Mouse (Mus musculus): ENCODE measurements around the gene Rnf115.

Rnf115 gene

DNA sequence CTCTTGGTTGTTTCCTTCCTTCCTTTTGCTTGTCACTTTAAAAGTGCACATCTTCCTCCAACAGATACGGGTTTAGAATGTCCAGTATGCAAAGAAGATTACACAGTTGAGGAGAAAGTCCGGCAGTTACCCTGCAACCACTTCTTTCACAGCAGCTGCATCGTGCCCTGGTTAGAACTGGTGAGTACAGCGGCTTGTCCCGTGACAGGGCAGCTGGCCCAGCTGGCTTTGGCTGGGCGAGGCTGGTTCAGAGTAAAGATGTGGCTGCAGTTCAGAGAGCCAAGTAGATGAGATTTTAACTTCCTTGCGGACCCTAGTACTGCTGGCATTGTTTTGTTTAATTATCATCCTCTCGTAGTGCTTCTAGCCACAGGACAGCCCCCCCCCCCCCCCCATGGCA, 61.0 kb downstream of the Rnf115 start:
- DNase-seq: no peak

DNA sequence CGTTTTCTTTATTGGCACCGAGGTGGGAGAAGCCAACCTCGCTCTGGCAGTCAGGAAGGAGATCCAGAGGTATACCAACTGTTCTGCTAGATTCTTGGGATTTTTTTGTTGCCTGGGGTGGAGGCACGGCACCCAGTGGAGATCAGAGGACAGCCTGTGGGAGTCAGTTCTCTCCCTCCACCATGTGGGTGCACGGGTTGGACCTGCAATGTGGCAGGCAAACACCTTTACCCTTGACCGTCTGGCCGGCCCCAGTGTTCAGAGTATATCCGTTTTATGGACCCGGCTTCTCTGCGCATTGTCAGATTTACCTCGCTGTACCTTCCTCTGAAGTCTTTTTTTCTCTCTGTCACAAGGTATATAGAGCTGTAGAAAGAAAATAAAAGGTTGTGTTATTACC, 72.8 kb downstream of the Rnf115 start:
- DNase-seq: no peak

DNA sequence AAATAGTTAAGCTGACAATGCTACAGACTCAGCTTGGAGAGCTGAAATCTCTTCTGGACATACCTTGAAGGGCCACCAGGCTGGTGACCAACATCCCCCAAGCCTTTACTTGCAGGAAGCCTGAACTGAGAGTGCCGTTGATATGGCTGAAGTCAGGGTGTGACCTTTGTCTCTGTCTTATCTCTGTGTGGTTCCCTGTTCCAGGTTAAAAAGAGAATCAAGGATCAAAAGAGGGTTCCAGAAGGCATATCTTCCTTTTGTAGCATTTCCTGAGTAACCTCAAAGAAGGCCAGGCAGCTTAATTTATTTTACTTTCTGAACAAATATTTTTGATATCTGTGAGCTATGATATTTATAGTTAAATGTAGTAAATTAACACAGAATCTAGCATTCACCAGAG, 74.8 kb downstream of the Rnf115 start:
- no peak for DNase-seq

DNA sequence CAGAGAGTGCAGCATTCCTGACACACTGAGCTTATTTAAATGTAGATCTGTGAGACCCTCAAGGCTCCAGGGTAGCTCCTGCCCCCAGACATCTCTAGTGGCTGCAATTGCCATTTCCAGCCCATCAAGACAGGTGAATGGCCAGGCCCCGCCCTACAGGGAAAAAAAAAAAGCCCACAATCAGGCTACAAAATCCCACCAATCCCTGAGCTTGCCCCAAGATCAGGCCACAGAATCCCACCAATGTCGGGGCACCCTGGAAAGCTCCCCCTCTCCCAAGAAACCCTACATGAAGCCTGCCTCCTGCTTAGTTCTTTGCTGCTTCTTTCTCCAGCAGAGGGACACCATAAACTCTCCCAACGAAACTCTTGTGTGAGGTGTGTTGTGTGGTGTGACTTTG, 80.7 kb downstream of the Rnf115 start:
- no peak for DNase-seq

DNA sequence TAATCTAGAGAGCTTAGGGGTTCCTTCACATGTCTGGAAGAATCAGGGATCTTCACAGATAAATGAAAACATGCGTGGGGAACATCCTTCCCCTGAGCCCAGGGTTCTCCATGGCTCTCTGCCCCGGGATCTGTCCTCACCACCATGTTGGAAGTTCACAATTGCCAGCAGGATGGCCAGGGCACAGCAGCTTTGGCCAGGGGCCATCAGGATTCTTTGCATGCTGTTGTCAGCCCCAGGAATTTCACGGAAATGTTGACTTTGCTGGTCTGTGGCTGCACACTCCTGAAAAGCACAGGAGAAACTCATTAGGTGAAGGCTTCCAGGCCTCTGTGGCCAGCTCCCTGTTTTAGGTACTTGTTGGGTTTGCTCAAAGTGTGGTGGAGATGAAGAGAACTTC, 81.2 kb downstream of the Rnf115 start:
- no peak for DNase-seq

DNA sequence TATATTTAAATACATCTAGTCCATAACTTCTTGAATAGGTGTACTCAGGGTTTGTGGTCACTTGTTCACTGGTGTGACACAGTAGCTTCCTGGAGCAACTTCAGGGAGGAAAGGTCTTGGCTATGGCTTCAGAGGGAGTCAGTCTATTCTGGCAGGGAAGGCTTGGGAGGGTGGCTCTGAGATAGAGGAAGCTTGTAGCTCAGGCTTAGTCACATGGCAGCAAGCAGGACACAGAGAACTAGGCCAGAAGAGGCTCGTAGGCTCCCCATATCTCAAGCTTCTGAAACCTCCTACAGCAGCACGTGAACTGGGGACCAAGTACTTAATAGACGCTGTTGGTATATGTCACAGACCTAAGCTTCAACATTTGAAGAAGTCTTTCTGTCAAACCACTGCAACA, 83.8 kb downstream of the Rnf115 start:
- DNase-seq: no peak

DNA sequence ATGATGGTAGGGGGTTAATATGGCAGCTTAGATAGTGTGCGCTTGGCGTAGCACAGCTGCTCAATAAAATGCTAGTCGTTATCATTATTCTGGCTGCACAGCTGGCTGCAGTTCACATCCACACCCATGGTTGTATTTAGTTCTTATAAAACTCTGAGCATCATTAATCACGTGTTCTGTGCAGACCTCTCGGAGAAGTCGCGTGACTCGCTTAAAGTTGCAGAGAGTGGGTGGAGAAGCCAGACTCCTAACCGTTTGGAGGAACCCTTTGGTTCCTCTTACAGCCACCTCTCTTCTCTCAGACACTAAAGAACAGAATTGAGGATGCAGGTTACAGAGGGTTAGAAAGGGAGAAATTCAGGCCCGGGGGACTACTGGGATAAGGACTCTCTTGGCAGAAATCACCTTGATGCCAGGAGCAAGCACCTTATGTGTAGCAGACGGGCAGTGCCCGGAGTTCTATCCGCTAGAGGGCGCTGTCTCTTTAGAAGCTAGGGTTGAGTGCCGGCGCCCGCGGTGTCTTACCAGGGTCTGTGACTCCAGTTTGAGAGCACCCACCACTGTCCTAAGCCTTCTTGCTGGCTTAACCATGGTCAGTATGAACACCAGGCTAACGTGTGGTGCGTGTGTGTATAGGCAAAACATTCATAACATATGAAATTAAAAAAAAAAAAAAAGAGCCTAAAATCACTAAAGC, 85.1 kb downstream of the Rnf115 start:
- peak; percentile 53 for DNase-seq

DNA sequence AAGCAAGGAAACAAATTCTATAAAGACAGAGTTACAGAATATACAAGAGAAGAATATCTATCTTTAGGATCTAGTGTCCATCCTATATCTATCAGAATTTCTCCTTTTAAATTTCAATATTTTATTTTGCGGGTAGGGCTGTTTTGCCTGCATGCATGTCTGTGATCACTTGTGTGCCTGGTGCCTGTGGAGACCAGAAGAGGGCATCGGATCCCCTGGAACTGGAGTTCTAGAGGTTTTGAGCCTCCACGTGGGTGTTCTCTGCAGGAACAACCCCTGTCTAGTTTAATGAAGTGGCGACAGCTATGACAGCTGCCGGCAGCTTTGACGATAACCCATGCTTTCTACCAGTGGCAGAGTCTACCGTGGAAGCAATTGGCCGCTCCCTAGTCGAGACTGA, 85.6 kb downstream of the Rnf115 start:
- DNase-seq: peak; percentile 5

DNA sequence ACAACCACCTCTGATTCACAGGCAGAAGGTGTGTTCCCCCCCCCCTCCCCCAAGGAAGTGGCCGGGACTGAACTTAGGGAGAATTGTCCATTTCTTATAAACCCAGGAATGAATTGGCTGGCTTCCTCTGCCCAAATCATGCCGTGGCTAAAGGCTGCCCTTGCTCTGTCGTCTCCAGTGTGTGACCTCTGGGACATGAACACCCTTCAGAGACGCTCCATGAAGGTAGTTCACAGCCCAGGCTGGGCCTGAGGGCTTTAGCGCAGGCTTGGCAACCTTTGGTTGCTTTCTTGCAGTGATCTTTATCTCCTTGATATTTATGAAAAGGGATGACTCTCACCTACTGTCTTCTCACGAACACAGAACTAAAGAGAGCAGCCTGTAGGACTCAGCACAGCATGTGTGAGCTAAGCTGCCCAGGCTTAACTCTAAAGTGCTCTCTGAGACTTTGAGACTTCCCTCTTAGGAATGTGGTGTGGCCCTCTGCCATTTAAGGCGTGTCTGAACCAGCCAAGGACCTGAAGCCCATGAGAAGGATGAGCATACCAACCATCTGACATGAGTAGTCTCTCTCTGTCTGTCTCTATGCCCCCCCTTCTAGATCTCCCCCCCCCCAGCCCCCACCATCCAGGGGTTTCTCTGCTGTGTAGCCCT, 86.3 kb downstream of the Rnf115 start:
- DNase-seq: no peak

DNA sequence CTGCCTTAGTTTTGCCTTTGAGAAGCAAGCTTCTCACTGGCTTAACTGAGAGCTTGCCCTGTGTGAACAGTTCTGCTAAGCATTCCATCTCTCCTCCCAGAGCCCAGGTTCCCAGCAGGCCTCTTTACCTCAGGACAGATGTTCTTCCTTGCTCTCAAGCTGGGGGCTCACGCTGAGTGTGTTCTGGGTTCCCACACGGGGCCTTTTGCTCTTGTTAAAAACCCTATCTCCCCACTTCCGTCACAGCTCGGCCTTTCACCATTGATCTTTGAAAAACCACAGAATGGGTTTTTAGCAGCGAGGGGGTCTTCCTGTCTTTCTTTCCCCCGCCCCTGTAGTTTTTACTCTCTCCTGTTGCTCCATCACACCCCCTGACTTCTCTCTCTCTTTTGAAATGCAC, 86.9 kb downstream of the Rnf115 start:
- no peak for DNase-seq

DNA sequence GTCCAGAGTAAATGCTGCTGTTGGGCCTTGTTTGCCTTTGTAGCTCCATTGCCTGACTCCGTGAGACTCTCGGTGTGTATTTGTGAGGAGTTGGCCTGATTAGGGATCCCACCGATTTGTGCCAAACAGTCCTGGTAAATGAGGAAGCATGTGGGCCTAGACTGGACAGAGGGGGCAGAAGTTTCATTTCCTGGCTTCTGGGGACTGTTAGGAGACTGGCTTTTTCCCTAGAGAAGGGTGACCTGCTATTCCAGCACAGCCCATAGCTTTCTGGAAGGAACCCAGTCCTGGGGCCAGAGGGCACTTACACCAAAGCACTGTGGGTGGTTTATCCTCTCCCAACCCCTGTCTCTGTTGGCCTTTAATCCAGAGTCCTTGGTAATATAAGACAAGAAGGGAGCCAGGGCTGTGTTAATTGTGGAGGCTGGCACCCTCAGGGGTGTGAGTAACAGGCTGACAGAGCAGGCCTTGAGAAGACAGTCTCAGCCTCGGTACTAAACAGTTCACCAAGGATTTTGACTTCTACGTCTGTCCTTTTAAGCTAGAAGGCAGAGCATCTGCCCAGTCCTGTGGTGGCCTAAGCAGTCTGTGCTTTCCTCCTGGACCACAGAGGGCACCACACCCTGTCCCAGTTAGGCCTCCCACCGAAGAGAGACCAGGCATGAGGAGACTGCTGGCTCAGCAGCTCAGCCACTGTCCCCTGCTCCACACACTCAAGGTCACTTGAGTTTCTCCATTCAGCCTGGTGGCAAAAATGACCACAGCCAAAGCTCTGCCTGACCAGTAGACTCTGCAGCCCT, 92.9 kb downstream of the Rnf115 start:
- no peak for DNase-seq

DNA sequence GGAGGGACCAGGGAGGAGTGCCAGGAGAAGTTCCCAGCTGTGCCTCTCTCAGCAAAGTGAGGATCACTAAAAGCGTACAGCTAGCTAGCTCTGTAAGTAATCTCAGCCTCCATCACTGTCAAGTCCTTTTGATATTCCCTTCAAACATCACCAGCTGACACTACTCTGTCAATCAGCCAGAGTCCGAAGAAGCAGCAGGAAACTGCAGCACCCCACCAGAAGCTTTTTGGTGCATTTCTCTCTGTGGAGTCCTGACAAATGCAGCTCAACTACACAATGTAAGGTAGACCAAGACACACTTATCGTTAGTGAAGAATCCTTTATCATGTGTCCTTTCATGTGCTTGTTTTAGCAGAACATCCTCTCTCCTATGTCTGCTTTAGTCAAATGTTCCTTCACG, 94.1 kb downstream of the Rnf115 start:
- no peak for DNase-seq

DNA sequence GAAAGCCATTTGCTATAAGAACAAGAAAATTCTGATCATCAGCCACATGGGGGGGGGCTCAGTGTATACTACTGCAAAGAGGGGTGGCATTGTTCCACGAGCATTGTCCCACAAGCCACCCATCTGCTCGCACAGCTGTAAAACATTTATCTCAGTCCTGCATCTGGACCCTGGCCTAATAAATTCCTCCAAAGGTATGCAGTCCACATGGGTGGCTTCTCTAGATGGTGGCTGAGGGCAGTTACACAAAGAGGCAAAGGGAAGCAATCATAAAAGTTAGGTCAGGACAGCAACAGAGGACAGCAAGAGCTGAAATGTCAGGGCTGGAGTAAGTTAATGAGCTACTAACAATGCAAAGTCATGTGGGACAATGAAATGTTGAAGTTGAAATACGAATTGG, 96.2 kb downstream of the Rnf115 start:
- DNase-seq: no peak

DNA sequence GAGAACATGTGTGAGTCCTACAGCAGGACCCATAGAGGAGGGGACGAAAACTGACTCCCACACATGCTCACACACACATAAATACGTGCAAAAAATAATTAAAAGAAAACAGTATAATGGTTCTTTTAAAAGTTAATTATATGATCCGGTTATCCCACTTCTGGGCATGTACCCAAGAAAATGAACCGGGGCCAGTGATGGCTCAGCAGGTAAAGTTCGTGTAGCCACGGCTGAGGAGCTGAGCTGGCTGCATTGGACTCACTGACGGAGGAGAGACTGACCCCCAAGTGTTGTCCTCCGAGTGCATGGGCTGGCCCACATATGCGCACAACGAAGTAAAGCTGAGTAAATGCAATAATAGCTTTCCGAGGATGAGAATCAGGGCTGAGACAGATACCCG, 97.2 kb downstream of the Rnf115 start:
- no peak for DNase-seq

DNA sequence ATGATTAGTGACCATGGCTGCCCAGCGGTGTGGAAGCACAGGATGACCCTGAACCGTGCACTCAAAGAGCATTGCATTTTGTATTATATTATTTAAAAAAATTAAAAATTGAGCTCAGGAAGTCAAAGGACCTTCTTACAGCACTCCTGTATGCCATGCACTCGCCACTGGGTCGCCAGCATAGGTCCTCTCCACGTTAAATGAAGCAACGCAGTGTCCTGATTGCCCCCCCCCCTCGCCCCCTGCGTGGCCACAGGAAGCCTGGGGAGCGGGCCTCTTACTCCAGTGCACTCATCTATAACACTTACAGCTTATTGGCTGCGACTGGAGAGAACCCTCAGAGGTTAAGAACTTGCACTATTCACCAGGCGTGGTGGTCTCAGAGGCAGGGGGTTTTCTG, 97.8 kb downstream of the Rnf115 start:
- no peak for DNase-seq

DNA sequence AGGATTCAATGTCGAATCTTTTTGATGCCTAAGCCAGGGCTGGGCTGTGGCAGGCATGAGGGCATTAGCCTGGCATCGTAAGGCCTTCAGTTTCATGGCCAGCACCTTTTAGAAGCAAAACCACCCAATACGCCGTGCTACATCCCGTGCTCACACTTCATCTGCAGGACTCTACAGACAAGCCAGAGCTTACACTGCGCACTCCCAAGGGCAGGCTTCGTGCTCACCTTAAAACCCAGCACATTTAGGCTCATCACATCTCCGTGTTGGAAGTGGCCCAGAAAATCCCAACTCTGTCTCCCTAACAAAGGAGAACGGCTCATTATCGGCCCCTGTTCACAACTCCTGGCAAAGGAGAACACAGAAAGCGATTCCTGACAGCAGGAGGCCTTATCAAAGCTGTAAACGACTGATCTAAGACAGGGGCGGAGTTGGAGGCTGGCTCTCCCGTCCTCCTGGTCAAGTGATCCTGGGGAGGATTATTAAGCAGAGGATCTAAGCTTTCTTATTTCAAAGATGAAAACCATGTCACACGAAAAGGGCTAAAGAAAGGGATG, 100.9 kb downstream of the Rnf115 start:
- DNase-seq: no peak

DNA sequence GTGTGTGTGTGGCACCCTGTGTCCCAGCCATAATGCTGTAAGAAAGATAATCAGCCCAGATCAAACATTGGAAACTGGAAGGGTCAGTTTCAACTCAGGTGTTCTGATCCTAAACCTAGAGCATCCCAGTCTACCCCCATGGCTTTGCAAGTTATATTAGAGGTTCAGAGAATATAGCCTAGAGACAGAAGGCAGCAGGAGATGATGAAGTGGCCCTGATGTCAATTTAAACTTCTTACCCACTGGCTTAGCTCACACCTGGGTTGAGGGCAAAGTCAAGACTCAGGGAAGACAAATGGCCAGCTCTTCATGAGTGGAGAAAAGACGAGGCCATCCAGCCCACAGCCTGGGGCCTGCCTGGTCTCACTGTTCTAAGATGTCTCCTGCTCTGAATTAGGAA, 101.5 kb downstream of the Rnf115 start, which contains the start of the genes Pdzk1 and Cd160:
Gene Pdzk1, plus strand, starts transcription at position 301 of the 400 bp plus-strand sequence.
Gene Cd160, minus strand, starts transcription at position 368 of the 400 bp plus-strand sequence.
- DNase-seq: no peak

DNA sequence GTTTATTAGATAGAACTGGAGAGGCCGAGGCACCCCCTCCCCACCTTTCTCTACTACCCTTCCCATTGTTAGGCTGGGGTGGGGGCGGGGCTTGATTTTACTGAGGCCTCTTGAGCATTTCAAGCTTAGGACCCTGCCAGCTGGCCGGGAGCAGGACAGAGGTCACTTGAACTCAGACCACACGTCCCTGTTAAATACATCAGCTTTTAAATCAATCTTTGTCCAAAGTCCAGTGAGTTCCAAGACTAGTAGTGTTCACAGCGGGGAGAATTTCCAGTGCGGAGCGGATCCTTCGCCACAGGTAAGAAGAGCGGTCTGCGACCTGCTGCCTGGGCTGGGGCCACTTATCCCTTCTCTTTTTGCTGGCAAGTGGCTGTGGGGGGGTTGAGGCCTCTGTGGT, 102.4 kb downstream of the Rnf115 start:
- DNase-seq: no peak

DNA sequence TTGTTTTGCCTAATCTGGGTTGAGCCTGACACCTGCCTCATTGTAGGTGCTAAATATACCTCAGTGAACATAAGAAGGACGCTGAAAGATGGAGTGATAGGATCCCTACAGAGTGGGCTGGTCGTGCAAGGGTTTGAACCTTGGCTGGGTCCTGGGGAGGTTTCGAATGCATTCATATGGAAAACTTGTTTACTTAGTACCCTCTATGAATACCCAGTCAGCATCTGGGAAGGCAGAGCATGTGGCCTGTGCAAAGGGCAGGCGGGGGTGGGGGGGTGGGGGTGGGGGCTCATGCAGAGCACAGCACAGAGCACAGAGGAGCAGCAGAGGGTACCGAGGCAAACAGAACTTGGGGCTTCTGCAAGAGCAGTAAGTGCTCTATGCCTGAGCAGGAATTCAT, 105.5 kb downstream of the Rnf115 start:
- DNase-seq: no peak

DNA sequence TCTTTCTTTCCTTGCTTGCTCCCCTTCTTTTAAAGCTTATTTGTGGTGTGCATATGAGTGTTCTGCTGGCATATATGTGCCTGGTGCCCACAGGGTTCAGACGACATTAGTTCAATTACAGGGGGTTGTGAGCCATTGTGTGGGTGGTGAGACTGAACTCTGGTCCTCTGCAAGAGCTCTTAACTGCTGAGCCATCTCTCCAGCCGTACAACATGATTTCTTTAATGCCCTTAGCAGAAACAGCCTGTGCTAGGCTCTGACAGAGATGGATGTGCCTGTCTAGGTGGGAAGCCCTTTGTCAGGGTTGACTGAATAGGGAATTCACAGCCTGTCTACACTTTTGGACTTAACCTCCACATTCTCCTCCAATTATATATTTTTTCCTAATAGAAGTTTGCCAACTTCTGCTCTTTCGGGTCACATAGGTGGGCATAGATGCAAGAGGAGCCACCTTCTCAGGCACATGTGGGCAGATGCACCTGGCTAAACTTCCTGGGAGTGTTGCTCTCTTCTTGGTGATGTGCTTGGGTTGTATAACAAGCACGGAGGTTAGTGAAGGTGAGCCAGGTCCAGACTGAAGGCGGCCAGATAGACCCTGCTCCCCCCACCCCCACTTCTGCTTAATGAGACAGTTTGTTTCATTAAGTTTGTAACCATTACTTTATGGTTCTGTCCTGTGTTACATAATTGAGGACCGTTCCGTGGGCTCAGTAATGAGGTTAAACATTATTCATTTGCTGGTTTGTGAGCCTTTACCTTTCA, 107.3 kb downstream of the Rnf115 start:
- no peak for DNase-seq

DNA sequence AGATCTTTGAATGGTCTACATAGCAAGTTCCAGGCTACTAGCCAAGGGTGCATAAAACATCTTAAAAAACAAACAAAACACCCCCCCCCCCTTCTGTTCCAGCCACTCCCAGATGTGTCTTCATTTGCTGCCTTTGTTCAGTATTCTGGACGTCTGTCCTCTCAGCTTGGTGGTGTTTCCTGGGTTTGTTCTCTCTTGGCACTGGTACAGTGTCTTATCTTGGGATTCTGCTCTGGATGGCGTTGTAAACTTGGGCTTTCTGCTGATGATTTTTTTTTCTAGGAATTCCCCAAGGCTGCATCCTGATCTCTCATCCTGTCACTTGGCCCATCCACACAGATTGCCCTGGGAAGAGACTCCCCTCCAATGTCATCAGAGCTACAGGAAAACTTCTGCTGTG, 109.0 kb downstream of the Rnf115 start:
- DNase-seq: no peak

DNA sequence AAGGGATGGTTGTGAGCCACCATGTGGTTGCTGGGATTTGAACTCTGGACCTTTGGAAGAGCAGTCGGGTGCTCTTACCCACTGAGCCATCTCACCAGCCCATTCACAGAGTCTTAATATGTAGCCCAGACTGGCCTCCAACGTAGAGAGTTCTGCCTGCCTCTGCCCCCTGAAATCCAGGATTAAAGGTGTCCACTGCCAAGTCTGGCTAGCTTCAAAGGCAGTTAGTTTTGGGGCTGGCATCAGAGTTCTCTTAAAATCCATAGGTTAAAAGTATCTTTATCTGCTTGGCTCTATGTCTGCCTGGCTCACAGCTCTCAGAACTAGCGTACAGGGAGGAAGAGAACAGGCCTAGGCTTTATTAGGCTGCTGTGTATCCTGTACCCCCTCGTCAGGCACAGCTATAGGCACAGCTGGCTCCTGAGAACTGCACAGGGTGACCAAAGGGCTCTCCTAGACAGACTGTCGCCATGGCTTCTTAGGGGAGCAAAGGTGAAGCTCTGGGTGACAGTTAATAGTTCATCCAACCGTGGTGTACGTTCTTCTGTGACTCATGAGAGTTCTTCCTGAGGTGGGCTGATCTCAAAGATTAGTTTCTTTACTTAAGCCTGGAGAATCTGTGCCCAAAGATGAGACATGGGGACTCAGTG, 111.7 kb downstream of the Rnf115 start:
- DNase-seq: no peak
